Mouse (Mus musculus): ENCODE measurements at regions not wholly inside any gene's neighbourhood (a gene's known extent, or its start where the extent isn't known, plus 50 kb on each side); places are given as distances from the start of the nearest gene placed in this dataset.

DNA sequence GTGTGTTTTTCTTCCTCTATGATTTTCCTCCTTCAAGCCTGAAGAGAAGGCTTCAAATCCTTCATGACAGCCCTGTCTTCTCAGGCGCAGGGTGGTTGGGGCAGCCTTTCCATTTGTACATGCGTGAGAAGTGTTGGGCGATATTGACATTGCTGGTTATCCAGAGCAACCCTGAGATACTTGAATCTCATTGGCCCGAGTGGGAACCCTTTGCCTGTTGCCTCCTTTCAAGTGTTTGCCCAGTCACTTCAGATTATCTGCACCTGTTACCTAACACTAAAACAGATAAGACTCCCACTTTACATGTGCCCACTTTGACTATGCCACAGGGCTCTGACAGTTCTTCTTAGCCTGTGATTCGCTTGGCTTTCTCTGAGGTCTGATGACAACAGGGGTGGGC is 258.3 kb downstream of the Sox2 start:
- WGBS, result 75% methylated on average over 5 of the region's 5 CpGs
- Histone ChIP-seq H3K9ac (no peak overlapping the region), H3K4me1 (replicated peaks) (no peaks in the 10 kb centered on the region), H3K36me3 (no peaks in the 10 kb centered on the region), H3K9me3 (no peaks in the 10 kb centered on the region), H3K4me3 (replicated peaks) (no peak overlapping the region), H3K4me2 (replicated peaks) (no peak overlapping the region), H3K27ac (no peak overlapping the region), H3K27me3 (replicated peaks) (no peaks in the 10 kb centered on the region)
- ATAC-seq, result 0 out of 2 replicates have a peak, but pooled peaks have one; percentile 36

DNA sequence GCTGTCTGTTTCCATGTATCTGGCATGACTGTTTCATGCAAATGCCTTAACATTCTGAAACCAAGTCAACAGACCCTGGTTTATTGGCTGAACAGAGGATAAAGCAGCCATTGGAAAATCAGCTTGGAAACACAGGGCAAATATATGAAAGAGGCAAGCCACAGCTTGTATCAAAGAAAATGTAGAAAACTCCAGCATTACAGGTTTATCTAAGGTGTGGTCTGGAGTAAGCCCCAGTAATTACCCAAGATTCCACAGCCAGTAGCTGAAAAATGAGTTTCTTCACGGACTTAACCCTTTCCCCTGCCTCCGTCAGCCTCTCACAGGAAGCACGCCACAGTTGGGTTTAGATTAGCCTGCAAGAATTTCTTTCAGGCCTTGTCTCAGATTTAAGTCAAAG is 259.1 kb downstream of the Sox2 start:
- WGBS, result 62% methylated on average over 3 of the region's 3 CpGs
- no peak overlapping the region for H3K4me2 ChIP-seq (replicated peaks)
- H3K9ac ChIP-seq, result no peak overlapping the region
- H3K4me3 ChIP-seq (replicated peaks), result no peak overlapping the region
- no peaks in the 10 kb centered on the region for H3K36me3 ChIP-seq
- H3K4me1 ChIP-seq (replicated peaks), result no peaks in the 10 kb centered on the region
- no peak overlapping the region for H3K27ac ChIP-seq
- H3K27me3 ChIP-seq (replicated peaks), result no peaks in the 10 kb centered on the region
- H3K9me3 ChIP-seq, result no peaks in the 10 kb centered on the region
- ATAC-seq, result no peak

DNA sequence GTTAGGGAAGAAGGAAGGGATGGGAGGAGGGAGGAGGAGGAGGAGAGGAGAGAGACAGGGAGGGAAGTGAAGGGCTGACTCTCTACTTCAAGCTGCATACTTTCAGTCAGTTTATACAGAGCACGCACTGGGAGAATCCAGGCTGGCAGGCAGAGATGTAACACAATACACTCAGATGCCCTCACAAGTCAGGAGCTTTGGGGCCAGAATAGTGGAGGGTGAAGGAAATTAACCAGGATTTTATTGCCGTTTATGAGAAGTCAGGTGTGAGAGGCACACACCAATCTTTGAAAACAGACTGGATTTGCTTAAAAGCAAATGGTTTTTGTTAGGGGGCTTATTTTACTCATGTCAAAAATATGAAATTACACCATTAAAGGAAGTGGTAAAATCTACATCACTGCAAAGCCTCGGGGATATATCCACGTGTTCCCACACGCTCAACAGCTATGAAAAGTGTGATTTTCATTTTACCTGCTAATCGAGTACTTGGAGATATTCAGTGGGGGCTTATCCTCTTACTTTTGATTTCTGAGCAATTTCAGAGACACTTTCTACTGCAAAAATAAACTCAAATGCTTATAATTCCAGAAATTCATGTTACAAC is 268.2 kb downstream of the Sox2 start:
- 50% methylated on average over 6 of the region's 6 CpGs for WGBS
- H3K27ac ChIP-seq, result no peak overlapping the region
- H3K9me3 ChIP-seq, result no peaks in the 10 kb centered on the region
- ATAC-seq, result no peak
- H3K36me3 ChIP-seq, result no peaks in the 10 kb centered on the region
- no peak overlapping the region for H3K4me2 ChIP-seq (replicated peaks)
- H3K27me3 ChIP-seq (replicated peaks), result no peaks in the 10 kb centered on the region
- H3K4me3 ChIP-seq (replicated peaks), result no peak overlapping the region
- no peak overlapping the region for H3K9ac ChIP-seq
- H3K4me1 ChIP-seq (replicated peaks), result no peaks in the 10 kb centered on the region

DNA sequence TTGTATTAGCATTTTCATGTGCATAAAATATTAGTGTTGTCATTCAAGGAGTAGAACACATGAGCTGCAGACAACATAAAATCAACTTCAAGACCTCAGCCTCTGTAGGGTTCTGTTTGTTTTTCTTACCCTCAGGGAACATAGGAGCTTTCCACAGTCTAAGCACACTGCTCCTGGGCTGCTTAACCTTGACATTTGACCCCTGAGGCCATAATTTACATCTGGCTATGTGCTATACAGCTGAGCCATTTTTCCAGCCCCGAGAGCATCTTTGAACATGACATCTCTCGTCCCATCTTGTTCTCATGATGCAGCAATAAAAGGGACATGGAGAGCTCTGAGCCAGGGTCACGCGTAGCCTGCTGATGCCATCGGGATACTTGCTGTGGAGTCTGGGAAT is 270.3 kb downstream of the Sox2 start:
- no peaks in the 10 kb centered on the region for H3K36me3 ChIP-seq
- no peak overlapping the region for H3K9ac ChIP-seq
- H3K4me2 ChIP-seq (replicated peaks), result no peak overlapping the region
- no peak overlapping the region for H3K4me3 ChIP-seq (replicated peaks)
- H3K27me3 ChIP-seq (replicated peaks), result no peaks in the 10 kb centered on the region
- no peak overlapping the region for H3K27ac ChIP-seq
- ATAC-seq, result no peak
- H3K9me3 ChIP-seq, result no peaks in the 10 kb centered on the region
- no peaks in the 10 kb centered on the region for H3K4me1 ChIP-seq (replicated peaks)
- WGBS, result 71% methylated on average over 5 of the region's 5 CpGs

DNA sequence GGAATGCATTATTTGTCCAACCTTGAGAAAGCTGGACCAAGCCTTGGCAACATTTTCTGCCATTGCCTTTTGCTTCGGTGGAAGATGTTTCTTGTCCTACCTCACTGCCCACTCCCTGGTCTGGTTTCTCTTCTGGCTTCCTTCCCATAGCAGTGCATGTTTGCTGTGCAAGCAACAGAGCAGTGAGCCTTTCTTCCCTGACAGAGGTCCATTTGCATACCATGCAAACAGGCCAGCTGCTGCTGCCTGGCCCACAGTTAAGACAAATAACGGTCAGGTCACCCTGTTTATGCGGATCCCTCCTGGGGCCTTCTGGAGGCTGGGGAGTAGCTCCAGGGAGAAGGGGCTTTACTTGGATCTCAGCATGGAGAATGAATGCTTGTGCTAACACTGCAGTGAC is 299.7 kb downstream of the Sox2 start:
- 15% methylated on average over 3 of the region's 3 CpGs for WGBS
- Histone ChIP-seq H3K27me3 (replicated peaks) (no peaks in the 10 kb centered on the region), H3K4me2 (replicated peaks) (no peak overlapping the region), H3K4me1 (replicated peaks) (no peaks in the 10 kb centered on the region), H3K36me3 (no peaks in the 10 kb centered on the region), H3K9ac (no peak overlapping the region), H3K4me3 (replicated peaks) (no peak overlapping the region), H3K9me3 (no peaks in the 10 kb centered on the region), H3K27ac (no peak overlapping the region)
- no peak for ATAC-seq

DNA sequence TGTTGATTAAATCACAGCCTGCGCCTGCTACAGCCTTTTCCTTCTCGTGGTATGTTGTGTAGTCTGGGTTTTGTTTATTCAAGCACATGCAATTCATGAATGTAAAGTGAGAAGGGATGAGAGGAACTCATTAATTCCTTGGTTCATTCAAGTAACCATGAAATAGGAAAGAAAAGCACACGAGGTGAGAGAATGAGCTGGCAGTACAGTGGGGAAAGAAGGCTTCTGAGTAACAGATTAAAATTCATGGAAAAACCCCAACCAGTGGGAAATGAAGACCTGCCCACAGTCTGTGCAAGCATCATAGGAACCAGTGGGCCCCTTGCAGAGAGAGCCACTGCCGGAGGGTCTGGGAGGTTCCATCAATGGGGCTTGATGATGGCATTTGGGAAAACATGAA is 306.0 kb downstream of the Sox2 start:
- Histone ChIP-seq H3K36me3 (no peaks in the 10 kb centered on the region), H3K27ac (no peak overlapping the region), H3K9me3 (no peaks in the 10 kb centered on the region), H3K9ac (no peak overlapping the region), H3K4me3 (replicated peaks) (no peak overlapping the region), H3K27me3 (replicated peaks) (no peaks in the 10 kb centered on the region), H3K4me2 (replicated peaks) (no peak overlapping the region), H3K4me1 (replicated peaks) (no peaks in the 10 kb centered on the region)
- WGBS, result 64% methylated on average over 4 of the region's 4 CpGs
- no peak for ATAC-seq

DNA sequence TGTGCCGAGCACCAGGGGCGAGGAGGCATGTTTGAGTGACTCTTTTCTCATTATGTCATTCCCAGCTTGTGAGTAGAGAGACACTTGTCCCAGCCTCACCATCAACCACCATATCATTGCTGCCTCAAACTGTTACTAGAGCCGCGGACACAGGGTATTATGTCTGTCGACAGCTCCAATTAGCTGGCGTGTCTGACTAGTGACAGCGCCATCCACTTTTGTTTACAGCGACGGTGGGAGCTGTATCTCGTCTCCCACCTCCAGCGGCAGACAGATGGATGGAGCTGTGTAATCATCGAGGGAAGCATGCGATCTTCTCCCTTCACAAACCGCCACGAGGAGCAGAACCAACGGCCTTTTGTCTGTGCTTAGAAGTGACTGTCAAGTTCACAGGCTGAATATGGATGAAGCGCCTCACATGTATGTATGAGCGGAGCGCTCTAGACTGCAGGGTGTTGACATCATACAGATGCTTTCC is 308.9 kb downstream of the Sox2 start:
- 57% methylated on average over 19 of the region's 19 CpGs for WGBS
- Histone ChIP-seq H3K4me1 (replicated peaks) (no peaks in the 10 kb centered on the region), H3K4me3 (replicated peaks) (no peak overlapping the region), H3K9me3 (no peaks in the 10 kb centered on the region), H3K27ac (no peak overlapping the region), H3K9ac (no peak overlapping the region), H3K4me2 (replicated peaks) (no peak overlapping the region), H3K27me3 (replicated peaks) (no peaks in the 10 kb centered on the region), H3K36me3 (no peaks in the 10 kb centered on the region)
- ATAC-seq, result no peak

DNA sequence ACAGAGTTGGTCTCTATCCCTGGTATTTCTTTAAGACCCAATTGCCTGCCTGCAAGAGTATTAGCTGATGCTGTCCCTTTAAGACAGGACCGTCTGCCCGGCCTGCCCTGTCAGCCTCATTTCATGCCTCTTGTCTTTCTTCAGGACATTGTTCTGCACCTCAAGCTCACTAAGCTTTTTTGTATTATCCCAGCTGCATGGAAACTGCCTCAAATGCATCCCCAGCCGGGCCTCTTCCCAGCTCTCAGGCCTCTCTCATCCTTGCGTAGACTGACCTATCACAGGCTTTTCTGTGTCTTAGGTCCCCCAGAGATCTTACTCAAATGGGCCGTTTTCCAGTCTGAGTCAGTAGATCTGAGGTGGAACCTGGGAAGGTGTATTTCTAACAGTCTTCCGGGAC is 316.2 kb downstream of the Sox2 start:
- Histone ChIP-seq H3K27ac (no peak overlapping the region), H3K36me3 (no peaks in the 10 kb centered on the region), H3K9ac (no peak overlapping the region), H3K9me3 (no peaks in the 10 kb centered on the region), H3K27me3 (replicated peaks) (no peaks in the 10 kb centered on the region), H3K4me1 (replicated peaks) (no peaks in the 10 kb centered on the region), H3K4me3 (replicated peaks) (no peak overlapping the region), H3K4me2 (replicated peaks) (no peak overlapping the region)
- ATAC-seq, result no peak
- WGBS, result 76% methylated on average over 6 of the region's 6 CpGs

DNA sequence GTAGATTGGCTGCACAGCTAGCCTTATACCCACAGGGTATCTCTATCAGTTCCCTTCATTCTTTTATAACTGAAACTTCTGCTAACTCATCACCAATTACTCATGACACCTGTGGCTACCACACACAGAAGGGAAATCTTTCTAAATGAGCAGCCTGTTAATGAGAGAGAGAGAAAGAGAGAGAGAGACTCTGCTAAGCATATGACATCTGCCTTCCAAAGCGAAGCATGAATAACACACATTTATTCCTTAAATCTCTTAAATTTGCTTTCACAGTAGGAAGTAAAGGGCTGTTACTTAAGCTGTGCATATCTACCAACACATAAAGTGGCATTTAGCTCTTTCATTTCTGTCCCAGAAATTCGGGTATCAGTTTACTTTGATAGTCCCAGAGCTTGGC is 317.7 kb downstream of the Sox2 start:
- Histone ChIP-seq H3K27ac (no peak overlapping the region), H3K27me3 (replicated peaks) (no peaks in the 10 kb centered on the region), H3K36me3 (no peaks in the 10 kb centered on the region), H3K9ac (no peak overlapping the region), H3K4me3 (replicated peaks) (no peak overlapping the region), H3K9me3 (no peaks in the 10 kb centered on the region), H3K4me2 (replicated peaks) (no peak overlapping the region), H3K4me1 (replicated peaks) (no peaks in the 10 kb centered on the region)
- WGBS, result 66% methylated on average over 2 of the region's 2 CpGs
- ATAC-seq, result no peak

DNA sequence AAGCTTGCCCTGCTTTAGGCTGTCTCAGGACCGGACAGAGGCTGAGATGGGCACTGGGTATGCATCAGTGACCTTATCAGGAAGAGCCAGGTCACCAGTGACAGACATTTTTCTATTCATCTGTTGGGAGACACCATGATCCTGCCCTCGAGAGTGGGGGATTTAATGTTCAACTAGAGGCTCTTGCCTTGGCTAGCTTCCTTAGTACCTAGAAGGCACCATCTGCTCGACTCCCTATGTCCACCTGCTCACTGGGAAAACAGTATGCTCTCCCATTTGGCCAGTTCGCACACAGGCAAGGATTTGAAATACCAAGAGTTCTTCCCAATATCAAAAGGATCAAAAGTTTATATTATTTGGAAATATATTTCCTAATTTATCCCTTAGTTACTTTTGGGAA is 321.3 kb downstream of the Sox2 start:
- Histone ChIP-seq H3K9me3 (no peaks in the 10 kb centered on the region), H3K4me3 (replicated peaks) (no peak overlapping the region), H3K4me2 (replicated peaks) (no peak overlapping the region), H3K27ac (no peak overlapping the region), H3K36me3 (no peaks in the 10 kb centered on the region), H3K4me1 (replicated peaks) (no peaks in the 10 kb centered on the region), H3K27me3 (replicated peaks) (no peaks in the 10 kb centered on the region), H3K9ac (no peak overlapping the region)
- no peak for ATAC-seq
- WGBS, result 83% methylated on average over 4 of the region's 4 CpGs

DNA sequence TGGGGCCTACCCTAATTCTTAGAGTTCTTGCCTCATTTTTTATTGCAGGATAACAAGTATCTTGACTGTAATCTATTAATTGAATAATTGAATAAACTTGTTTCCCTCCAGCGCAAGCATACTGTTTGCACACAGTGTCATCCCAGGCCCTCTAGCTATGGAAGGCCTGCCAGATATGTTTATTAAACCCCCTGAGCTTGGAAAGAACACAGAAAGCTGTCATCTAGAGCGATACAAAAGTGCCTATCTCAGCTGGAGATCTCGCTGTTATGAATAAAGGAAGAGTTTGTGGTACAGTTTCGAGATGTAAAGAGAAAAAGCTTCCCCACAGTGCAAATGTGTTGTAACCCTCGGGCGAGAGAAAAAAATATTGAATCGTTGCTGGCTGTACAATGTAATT is 324.2 kb downstream of the Sox2 start:
- Histone ChIP-seq H3K9ac (no peak overlapping the region), H3K4me1 (replicated peaks) (no peaks in the 10 kb centered on the region), H3K27ac (no peak overlapping the region), H3K4me2 (replicated peaks) (no peak overlapping the region), H3K36me3 (no peaks in the 10 kb centered on the region), H3K27me3 (replicated peaks) (no peaks in the 10 kb centered on the region), H3K9me3 (no peaks in the 10 kb centered on the region), H3K4me3 (replicated peaks) (no peak overlapping the region)
- 50% methylated on average over 7 of the region's 7 CpGs for WGBS
- no peak for ATAC-seq

Measured in intestine, embryonic 15.5 days (tissue).